Mouse (Mus musculus) ZHBTc4 (cell line): ENCODE data around the gene Sycp2.

Experiments used
- DNase-seq: peaks from one replicate; pipeline ENCODE4 v3.0.0-alpha.2; 2011; ENCODE audit warnings: low read depth, low spot score

Gene Sycp2

DNA sequence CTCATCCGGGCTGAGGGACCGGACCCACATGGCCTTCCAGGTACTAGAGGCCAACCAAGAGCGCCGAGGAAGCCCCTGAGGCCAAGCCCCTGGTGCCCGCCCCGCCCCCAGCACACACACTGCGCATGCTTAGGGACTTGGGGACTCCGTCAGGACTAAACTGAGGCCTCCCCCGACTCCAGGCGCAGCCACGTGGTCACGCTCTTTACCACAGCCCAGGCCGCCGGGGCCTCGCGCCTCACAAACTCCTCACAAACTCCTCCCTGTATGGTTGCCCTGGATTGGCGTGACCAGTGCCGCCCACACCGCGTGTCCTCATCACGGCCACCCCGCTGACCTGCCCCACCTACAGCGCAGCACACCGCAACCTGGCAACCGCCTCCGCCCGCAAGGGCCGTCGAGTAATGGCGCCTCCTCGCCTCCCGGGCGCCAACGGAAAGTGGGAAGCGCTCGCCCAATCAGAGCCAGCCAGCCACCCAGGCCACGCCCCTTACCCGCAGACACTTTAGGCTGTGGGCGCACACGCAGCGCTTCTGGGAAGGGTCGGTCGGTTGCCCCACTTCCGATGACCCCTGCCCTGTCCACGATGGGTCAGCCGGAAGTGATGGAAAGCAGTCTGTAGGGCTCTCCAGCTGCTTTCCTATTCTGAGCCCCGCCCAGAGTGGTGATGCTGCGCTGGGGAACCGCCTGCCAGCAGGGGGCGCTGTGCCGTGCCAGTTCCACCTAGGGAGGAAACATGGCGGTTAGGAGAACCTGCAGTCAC lies at the start of gene Sycp2:
Gene Sycp2 (minus strand): TSS at position 633 of the 763 bp plus-strand sequence.
- DNase-seq: peak; percentile 80

DNA sequence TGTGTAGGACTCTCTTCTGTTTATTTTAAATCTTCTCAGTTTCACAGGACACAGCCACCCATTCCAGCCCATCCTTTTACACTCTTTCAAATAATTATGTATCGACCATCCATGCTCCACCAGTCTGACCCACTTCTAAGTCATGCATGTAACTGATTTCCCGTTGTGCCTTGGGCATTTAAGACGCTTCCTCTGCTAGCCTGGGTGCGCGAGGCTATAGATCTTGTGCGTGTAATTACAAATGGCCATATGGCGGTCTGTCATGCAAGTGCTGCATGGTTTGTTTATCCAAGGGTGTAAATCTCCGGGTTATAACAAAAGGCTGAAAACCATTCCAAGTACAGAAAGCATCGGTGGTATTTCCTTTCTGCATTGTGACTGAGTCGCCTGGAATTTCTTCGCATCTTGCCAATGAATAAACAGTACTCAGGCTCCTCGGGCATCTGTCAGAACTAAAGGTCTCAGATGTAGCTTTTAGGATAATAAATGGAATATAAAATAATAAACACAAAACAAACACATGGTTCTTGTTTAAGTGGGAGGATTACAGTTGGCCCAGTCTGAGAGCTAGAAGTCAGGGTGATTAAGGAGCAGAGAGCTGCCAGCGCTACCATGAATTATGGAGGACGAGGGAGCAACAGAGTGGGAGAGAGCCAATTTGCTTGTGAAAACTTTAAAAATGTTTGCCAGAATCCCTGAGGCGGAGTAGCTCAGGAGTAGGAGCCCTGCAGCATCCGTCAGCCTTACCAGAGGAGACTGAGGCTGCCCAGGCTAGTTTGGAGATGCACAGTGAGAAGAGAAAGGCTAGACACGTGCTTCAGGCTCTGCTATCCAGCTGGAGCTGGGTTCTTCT lies 47.4 kb upstream of the Sycp2 start:
- no peak for DNase-seq

DNA sequence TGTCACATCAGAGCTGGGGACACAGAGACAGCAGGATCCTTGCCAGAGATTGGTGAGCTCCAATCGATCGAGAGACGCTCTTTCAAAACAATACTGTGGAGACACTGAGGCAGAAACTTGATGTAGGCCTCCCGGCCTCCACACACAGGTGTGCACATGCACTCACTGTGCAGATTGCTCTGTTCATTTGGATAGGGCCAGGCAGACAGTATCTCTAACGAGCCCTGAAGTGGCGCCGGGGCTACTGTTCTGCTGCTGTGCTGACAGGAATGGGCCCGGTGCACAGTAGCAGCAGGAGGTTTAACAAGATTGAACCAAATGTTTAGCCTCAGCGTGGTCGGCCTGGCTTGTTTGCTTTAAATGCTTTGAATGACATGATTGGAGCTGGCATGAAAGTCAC lies 43.5 kb upstream of the Sycp2 start:
- no peak for DNase-seq

DNA sequence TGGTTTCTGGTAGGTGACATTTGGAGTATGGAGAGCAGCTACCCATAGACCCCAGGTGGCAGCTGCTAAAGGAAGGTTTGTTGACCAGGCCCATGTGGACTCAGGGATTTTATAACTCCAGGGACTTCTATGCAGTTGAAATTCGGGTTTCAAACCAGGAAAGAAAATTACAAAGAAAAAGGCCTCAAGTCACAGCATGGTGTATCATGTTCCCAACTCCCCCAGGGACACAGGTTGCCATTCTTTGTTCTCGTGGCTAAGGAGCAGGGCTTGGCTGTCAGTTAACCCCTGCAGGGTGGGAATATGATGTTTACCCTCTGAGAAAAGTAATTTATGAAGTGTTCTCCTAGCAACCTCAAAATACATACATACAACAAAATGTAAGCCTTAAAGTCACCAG lies 42.8 kb upstream of the Sycp2 start:
- no peak for DNase-seq

DNA sequence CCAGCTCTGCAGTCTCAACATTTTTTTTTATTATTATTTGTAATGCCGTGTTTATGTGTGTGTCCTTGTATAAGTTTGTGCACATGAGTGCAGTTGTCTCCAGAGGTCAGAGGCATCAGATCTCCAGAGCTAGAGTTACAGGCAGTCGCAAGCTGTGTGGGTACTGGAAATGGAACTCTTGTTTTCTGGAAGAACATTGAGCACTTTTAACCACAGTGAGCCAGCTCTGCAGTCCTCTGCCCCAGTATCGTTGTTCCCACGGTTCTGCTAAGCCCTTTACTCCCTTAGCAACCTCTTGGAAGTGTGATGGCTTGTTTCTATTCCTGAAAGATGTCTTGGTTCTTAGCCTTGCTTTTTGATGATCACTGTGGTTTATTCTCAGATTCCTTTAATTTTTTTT lies 41.9 kb upstream of the Sycp2 start:
- no peak for DNase-seq

DNA sequence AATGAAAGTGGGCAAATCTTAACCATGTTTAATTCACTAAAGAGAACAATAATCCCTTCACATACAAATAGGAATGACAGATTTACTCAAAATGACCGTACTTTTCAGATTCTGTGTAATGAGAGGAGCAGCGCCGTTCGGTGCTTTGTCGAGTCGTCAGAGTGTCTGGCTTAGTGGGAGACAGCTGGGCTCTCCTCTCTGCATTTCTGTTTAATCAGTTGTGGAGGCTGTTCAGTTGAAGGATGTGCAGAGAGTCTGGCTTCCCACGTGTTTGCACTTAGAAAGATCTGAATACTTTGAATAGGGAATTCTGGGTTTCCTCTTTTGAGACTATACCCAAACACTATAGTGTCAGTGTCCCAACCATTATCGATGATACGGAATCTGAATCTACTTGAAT lies 29.8 kb upstream of the Sycp2 start:
- DNase-seq: no peak

DNA sequence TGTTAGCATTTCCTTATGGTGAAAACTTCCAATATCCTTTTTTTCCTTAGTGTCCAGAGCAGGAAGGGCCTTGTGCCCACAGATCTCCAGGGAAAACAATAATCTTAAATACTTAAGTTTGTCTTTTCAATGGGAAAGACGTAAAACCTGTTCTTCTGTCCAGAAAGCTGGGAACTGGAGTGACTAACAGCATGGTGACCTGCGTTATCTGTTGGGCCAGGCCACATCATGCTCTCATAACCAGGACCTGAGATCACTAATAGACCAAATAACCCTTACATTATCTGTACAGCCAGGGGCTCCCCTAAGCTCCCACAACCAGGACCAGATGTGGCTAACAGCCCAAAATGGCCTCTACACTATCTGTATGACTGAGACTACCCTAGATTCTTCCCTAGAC lies 26.4 kb upstream of the Sycp2 start:
- no peak for DNase-seq

DNA sequence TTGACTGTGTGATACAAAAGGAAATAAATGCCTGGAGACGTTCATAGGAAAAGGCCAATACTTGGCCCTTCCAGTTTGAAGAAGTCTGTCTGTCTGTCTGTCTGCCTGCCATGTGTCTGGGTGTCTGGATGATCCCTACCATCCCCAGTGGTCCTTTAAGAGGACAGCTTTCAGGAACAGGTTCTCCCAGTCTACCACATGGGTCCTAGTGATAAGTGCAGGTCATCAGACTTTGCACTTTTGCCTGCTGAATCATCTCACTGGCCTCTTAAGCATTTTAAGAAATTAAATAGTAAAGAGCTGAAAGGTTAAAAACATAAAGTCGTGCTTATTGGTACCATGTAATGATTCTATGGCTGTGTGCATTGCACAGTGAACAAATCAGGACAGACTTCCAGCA lies 26.0 kb upstream of the Sycp2 start:
- DNase-seq: no peak

DNA sequence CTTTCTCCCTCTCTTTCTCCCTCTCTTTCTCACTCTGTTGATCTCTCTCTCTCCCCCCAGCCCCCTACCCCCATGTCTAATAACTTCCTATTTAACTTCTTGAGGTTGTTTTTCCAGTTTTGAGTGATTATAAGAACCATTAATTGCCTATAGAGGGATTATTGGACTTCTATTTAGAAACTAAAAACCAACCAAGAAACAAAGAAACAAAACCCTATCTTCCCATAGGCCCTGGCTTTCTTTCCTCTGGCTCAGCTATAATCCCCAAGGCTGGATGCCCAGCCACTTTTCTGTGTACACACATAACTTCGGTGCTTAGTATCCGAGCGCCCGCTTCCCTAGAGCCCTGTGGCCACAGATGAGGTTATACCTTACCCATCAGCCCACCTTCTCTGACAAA lies 22.7 kb upstream of the Sycp2 start, which contains the start of gene Cdh26:
Gene Cdh26 (plus strand): TSS at position 301 of the 400 bp plus-strand sequence.
- no peak for DNase-seq

DNA sequence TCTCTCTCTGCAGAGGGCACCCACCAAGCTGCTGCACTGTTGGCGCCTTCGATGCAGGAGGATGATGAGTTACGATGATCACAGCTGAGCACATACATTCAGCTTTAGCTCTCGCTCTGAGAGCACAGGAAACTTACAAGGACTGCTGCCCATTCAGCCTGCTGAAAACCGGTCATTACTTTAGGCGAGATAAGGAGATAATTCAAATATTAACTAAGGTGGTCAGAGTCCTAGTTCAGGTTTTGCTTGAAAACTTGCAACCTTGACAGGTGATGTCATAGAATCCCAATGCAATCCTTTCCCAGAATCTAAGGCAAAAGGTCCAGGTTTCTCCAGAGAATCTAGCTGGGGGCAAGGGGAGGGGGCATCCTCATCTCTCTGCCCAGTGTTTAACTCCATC lies 21.9 kb upstream of the Sycp2 start:
- no peak for DNase-seq

DNA sequence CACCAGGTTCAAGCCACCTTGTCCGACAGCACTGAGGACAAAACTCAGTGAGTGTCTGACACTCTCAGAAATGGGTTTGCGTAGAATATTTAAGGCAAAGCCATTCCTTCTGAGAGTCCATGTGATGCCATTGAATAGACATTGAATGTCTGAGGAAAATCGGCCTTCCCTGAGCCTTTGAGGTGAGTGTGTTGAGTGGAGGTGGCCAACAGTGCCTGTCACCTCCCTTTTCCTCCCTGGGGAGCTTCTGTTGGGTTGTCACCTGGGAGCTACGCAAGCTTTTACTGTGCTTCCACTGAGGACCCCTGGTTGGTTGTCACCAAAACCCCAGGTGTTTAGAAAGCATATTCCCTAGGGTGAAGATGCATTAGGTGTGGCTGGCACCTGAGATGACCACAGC lies 21.2 kb upstream of the Sycp2 start:
- no peak for DNase-seq

DNA sequence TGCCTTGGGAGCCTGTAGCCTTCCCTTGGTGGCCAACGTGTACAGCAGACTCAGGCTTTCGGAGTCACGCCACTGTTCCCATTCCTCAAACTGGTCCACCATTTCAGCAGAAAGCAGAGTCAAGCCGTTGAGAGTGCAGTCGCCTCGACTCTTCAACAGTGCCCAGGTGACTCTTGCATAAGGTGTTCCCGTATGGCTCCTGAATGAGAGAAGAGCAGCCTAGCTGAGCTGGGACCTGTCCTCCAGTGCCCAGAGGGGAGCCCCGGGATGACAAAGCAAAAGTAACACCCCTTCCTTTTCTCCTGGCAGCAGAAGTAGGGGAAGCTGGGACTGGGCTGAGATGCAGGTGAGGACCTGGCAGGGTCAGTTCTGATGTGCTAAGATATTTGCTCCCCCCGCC lies 20.7 kb upstream of the Sycp2 start:
- DNase-seq: no peak

DNA sequence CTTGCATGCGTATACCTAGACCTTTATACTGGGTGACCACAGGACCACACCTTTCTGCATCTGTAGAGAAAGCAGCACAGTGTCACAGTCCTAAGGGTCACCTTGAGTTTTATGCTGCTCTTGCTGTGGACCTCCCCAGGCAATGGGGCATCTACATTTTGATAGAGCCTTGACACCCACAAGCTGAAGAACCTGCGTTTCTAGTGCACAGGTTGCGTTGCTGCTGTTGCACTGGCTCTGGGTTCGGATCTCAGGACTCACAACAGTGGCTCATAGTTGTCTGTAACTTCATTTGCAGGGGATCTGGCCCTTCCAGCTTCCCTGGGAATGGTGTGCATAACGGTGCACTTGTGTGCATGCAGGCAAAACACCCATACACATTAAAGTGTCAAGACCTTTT lies 19.7 kb upstream of the Sycp2 start:
- no peak for DNase-seq

DNA sequence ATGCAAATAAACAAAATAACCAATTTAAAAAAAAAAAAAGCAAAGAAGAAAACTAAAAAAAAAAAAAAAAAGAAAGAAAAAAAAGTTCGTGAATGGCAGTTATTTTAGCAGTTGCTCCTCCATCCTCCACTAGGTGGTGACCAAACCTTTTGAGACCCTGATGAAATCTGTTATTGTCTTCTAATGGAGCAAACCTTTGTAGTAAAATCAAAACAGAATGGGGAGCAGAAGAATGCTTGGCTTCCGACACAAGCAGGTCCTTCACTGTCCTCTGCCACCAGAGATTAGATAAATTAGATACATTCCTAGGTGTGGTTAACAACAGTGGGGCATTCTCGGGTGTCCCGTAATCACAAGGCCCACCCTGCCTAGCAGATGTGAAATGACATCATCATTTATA lies 18.7 kb upstream of the Sycp2 start:
- DNase-seq: no peak

DNA sequence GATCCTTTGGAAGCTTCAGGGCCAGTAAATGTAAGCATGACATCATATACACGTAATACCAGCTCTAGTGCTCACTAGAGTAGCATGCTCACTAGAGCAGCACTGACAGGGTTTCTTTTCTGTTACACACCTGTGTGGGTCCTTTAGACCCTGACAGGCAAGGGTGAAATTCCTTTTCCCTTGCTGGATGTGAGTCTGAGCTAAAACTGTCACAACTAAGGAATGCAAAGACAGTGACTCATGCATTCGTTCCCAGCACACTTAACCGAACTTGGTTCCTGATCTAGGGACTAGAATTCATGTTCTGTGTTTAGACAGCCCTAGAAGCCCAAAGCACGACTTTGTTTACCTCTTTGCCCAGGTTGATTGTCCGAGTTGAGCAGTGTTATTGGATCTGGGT lies 15.7 kb upstream of the Sycp2 start:
- DNase-seq: no peak

DNA sequence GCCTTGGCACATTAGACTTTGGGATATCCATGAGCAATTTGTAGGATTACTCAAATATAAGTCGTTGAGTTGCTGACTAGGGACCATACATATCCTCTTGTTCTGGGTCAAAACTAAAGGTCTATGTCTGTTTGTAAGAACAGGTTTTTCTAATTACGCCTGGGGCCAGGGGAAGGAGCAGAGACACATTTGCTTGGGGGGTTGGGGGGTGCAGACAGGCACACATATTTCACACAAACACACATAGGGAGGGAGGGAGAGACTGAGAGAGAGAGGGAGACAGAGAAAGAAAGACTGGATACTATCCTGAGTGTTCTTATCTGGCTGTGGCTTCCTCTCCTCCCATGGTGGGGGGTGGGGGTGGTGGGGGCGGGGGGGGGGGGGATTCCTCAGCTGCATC lies 14.7 kb upstream of the Sycp2 start:
- DNase-seq: no peak

DNA sequence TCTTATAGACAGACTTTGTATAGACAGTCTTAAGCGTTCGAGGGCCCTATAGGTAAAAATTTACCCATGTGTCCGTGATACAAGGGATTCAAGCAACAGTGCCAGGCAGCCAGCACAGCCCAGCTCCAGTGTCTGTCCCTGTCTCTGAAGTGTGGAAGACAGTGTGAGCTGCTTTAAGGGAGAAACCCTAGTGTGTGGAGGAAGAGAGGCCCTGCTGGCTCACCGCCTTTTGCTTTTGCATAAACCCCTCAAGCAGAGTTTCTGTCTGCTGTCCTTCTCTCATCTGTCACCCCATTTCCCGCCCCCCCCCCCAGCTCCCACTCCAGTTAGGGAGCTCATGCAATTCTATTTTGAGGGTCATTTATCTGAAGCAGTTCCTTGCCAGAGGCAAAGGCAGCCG lies 14.1 kb upstream of the Sycp2 start:
- DNase-seq: no peak

DNA sequence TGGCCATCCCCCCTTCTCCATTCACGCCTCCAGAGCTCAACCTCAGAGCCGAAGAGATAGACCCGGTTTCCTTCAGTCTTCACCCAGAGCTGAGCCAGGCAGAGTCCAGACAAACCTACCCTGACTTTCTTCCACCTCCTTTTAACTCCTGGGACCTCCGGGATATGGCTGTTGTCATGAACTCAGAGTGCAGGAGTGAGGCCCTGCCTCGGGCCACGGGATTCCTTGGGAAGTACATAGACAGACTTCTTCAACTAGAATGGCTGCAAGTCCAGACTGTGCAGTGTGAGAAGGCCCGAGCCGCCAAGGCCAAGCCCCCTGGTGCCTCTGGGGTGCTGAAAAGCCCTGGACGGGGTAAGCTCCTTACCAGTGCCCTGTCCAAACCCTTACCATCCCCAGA lies 13.1 kb upstream of the Sycp2 start:
- no peak for DNase-seq

DNA sequence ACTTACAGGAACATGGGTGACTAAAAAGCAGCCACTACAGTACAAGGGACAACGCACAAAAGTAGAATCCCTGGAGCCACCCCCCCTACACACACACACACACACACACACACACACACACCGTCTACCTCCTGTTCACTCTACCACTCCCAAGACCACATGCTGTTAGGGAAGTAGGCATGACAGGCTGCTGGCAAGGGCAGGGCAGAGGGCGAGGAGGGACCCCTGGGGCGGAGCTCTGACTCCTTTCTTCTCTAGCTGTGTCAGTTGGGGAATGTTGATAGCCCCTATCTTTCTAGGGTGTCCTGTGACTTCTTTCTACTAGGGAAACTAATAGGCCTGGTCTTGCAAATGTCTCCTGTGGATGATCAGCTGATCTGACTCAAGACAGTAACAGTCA lies 9.5 kb upstream of the Sycp2 start:
- DNase-seq: peak; percentile 56

DNA sequence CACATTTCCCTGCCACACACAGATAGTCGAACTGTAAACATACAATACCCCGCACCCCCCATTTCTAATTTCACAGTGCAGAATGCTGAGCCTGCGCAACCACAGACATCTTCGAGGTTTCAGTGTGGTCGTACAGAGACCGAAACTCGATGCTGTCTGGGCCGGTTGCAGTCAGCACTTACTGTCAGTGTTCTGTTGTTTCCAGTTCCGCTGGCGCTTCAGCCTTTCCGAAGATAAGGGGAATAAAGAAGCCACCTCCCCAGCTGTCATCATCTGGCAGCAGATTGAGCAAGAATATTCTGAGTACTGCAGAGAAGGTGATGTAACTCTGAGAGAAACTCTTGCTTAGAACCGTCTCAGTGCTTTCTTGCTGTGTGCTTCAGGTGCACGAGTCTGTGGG lies 8.9 kb upstream of the Sycp2 start:
- no peak for DNase-seq

DNA sequence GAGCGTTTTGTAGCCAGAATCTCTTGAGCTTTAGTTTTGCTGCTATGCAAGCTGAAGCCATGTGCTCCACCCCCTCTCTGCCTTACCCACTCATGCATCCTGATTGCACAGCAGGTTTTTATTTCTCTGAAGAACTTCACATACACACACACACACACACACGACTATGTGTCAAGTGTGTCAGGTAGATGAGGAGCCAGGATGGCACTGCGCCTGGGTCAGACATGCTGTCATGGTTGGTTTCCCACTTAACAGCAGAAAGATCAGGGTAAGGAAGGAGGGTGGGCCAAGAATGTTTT lies 7.6 kb upstream of the Sycp2 start:
- no peak for DNase-seq

DNA sequence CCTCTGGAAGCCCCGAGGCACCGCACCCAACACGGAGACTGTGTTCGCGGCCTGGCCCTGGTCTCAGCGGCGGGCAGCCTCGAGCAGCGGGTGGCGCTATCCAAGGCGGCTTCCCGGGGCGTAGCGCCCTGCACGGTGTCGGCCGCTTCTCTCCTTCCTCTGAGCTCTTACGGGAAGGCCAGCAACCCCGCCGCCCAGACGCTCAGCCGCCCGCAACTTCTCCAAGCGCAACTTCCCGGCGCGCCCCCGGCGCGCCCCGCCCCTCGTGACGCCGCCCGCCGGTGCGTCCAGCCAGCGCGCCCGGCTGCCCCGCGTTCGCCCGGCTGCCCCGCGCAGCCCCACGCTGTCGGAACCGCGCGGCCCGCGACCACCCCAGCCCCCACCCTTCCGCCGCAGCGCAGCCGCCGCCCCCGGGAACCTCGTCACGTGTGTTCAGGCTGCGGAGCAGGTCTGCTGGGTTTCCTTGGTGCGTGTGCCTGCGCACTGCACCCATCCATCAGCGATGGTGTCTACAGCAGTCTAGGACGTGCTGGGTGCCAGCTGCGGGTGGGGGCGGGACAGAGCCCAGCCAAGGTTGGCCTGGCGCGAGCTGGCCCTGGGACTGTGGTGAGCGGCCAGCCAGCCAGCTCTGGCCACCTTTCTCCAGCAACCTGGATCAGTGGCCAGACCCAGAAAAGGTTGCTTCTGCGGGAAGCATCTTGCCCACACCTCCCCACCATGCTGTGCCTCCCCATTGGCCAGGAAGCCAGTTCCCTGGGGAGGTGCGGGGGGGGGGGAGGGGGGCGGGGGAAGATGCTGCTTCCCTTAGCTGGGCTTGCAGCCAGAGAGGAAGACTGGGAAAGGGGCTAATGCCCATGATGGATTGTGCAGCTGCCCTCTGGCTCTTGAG lies 7.0 kb upstream of the Sycp2 start, which contains the start of the genes Ppp1r3d and Fam217b:
Gene Ppp1r3d (minus strand): TSS at position 212 of the 889 bp plus-strand sequence.
Gene Fam217b (plus strand): TSS at position 264 of the 889 bp plus-strand sequence.
- peak; percentile 65 for DNase-seq
